Mouse (Mus musculus): ENCODE results near the gene Fn1. TPM values are rescaled to one million over a fixed set of nuclear protein-coding genes. Genes with fewer than 3 reads are reported as not detected.

Fn1 gene
- 31.9 TPM for polyA plus RNA-seq (2015; fragmentation: Illumina TruSeq; extraction: RNeasy Lipid Tissue Mini Kit (QIAGEN cat#74804); ENCODE audit: insufficient read depth, low read depth, low replicate concordance)

GRCm38 (mm10) chr1:71652551-71653399, at the start of gene Fn1:
Gene Fn1, minus strand, starts transcription at chr1:71653200.

GRCm38 (mm10) chr1:71556688-71557612, 96.0 kb downstream of the Fn1 start, which contains the start of gene Atic:
Gene Atic, plus strand, starts transcription at chr1:71557150.

Other genes starting within 250 kb of the Fn1 start
- not detected for gene Abca12, start 238.3 kb downstream of the Fn1 start, polyA plus RNA-seq (2015; fragmentation: Illumina TruSeq; extraction: RNeasy Lipid Tissue Mini Kit (QIAGEN cat#74804); ENCODE audit: insufficient read depth, low read depth, low replicate concordance)
- gene Atic, start 96.0 kb downstream of the Fn1 start, polyA plus RNA-seq (2015; fragmentation: Illumina TruSeq; extraction: RNeasy Lipid Tissue Mini Kit (QIAGEN cat#74804); ENCODE audit: insufficient read depth, low read depth, low replicate concordance) = 5.3 TPM